Mouse (Mus musculus): ENCODE measurements at regions not wholly inside any gene's neighbourhood (a gene's known extent, or its start where the extent isn't known, plus 50 kb on each side); places are given as distances from the start of the nearest gene placed in this dataset.
A peak's percentile ranks its signal among the peaks of the same experiment; 100 is the strongest.

DNA sequence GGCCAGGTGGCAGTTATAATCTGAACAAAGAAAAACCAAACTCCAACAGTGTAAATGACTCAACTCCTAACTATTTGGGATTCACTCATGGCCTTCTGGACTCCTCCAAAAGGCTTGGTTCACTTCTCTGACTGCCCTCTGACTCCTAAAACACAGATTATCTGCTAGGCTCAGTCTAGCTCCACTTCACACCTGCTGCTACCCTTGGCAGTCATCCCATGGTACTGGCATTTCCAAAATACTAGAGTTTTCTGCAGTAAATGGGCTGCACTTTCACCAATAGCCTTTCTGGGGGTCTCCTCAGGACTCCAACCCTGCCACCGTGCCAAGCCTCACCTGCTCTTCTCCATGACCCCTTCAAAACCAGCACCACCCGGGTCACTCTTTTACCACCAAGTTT is 237.6 kb downstream of the Efnb2 start:
- TF ChIP-seq CTCF (IDR thresholded peaks at IDR 0.05; ENCODE audit: control insufficient read depth, insufficient read depth, insufficient read length) (no peak), CEBPB (IDR thresholded peaks at IDR 0.05; ENCODE audit: low read depth) (no peak), USF1 (IDR thresholded peaks at IDR 0.05; ENCODE audit: low read depth) (no peak), MAX (IDR thresholded peaks at IDR 0.05) (no peak), FOSL1 (IDR thresholded peaks at IDR 0.05; ENCODE audit: insufficient read depth, low read length, poor library complexity, severe bottlenecking) (no peak), MYOD1 (IDR thresholded peaks at IDR 0.05; ENCODE audit: control insufficient read depth, insufficient read length, low read depth) (peak; percentile 4)

Measured in C2C12 (cell line).